Mouse (Mus musculus): Measurements from ENCODE around the gene Olfr1303.

The Olfr1303 gene

GRCm38 (mm10) chr2:111820240-111820639 lies at the start of gene Olfr1303:
TSS of gene Olfr1303 (minus strand) at chr2:111820340.
- no peak for DNase-seq (ENCODE audit: low read depth, low spot score)

- no peak for DNase-seq (ENCODE audit: low read depth, low spot score)
These were observed 7.2 kb downstream of the Olfr1303 start for GRCm38 (mm10) chr2:111812936-111813335.

GRCm38 (mm10) chr2:111777129-111777528 lies 43.0 kb downstream of the Olfr1303 start, which contains the start of gene Olfr1302:
TSS of gene Olfr1302 (plus strand) at chr2:111777429.
- DNase-seq (ENCODE audit: low read depth, low spot score), result no peak

All from brain, embryonic 18.5 days (tissue).